Mouse (Mus musculus): ENCODE results near the gene Dhrs7.

- TF ChIP-seq POLR2A (IDR thresholded peaks at IDR 0.05; ENCODE audit: insufficient read depth, low read depth, low read length) = no peak
- no peak for TF ChIP-seq CTCF (IDR thresholded peaks at IDR 0.05; ENCODE audit: insufficient read depth, low read depth, low read length)
These were observed 14.9 kb upstream of the Dhrs7 start for GRCm38 (mm10) chr12:72679635-72680034.
